Mouse (Mus musculus) embryonic facial prominence, embryonic 14.5 days (tissue): Measurements from ENCODE around the gene H2afx. TPM values are rescaled to one million over a fixed set of nuclear protein-coding genes. Genes with fewer than 3 reads are reported as not detected.
"Not testable (repeated sequence)": the region's sequence is repeated elsewhere in the genome, so short reads cannot be mapped to it uniquely, and the experiment has no call there.

ENCODE experiments used
- ATAC-seq: fragments of 200-750 bp; cut with Nextera tagmentation; 2 replicates; pipeline ENCODE4 v1.8.0; 2017; ENCODE audit warnings: low read depth, moderate number of reproducible peaks, moderate TSS enrichment
- DNase-seq: peaks from one replicate; pipeline ENCODE4 v3.0.0-alpha.2; 2015; ENCODE audit warnings: low spot score
- H3K27ac ChIP-seq: fragments of 300-500 bp; sonication (generic); replicated peaks from 2 replicates; pipeline ENCODE4 v1.5.1; 2014; ENCODE audit warnings: low read depth, mild to moderate bottlenecking, low read length, moderate library complexity
- H3K27me3 ChIP-seq: fragments of 300-500 bp; sonication (generic); replicated peaks from 2 replicates; pipeline ENCODE4 v1.6.1; 2014; ENCODE audit warnings: low read length; ENCODE audit not compliant: control insufficient read depth, insufficient read depth
- H3K36me3 ChIP-seq: fragments of 300-500 bp; sonication (generic); 2 replicates; pipeline ENCODE4 v1.6.1; 2014; ENCODE audit warnings: low read length, mixed read lengths; ENCODE audit not compliant: control insufficient read depth, insufficient read depth
- H3K4me1 ChIP-seq: fragments of 300-500 bp; sonication (generic); 2 replicates; pipeline ENCODE4 v1.6.1; 2014; ENCODE audit warnings: antibody characterized with exemption, low read length; ENCODE audit not compliant: control insufficient read depth, insufficient read depth
- H3K4me2 ChIP-seq: fragments of 300-500 bp; sonication (generic); 2 replicates; pipeline ENCODE4 v1.6.1; 2014; ENCODE audit warnings: low read depth, mild to moderate bottlenecking, low read length, moderate library complexity, mixed read lengths
- H3K4me3 ChIP-seq: fragments of 300-500 bp; sonication (generic); 2 replicates; pipeline ENCODE4 v1.5.1; 2014; ENCODE audit warnings: low read depth, mild to moderate bottlenecking, low read length
- H3K9ac ChIP-seq: fragments of 300-500 bp; sonication (generic); 2 replicates; pipeline ENCODE4 v1.6.1; 2014; ENCODE audit warnings: low read depth, mild to moderate bottlenecking, low read length, moderate library complexity, mixed read lengths
- H3K9me3 ChIP-seq: fragments of 300-500 bp; sonication (generic); 2 replicates; pipeline ENCODE4 v1.6.1; 2016; ENCODE audit warnings: low read length; ENCODE audit not compliant: control insufficient read depth
- WGBS: fragments of 180-500 bp; shearing (Covaris S2); extraction: QIAGEN DNeasy Blood & Tissue Kit; methylation state at CpG from one replicate; pipeline ENCODE4 v1.1.7; 2014; 5-methylcytosine and 5-hydroxymethylcytosine counted together
- polyA plus RNA-seq: library from polyadenylated mRNA; unstranded; fragments of >200 nt; fragmentation: Nextera tagmentation; extraction: Ambion mirVana; gene quantifications from 2 replicates; pipeline ENCODE4 v1.2.1, GENCODE M21; 2014

The H2afx gene
- polyA plus RNA-seq, 1 experiment from 2014 or later, result 202 TPM

GRCm38 (mm10) chr9:44300001-44300400, 34.5 kb upstream of the H2afx start:
- H3K9me3 ChIP-seq, H3K27ac ChIP-seq, H3K27me3 ChIP-seq, ATAC-seq, H3K4me1 ChIP-seq, H3K9ac ChIP-seq, H3K4me3 ChIP-seq, H3K4me2 ChIP-seq, DNase-seq: not testable (repeated sequence)
- WGBS, result 91% methylated on average over 3 of the region's 3 CpGs
- H3K36me3 ChIP-seq, result peaks cover 77% of the 10 kb centered on the region

GRCm38 (mm10) chr9:44305466-44306079, 28.9 kb upstream of the H2afx start, which contains the start of gene Hinfp:
Gene Hinfp, minus strand, starts transcription at chr9:44305671.
- under 1% methylated on average over 35 of the region's 54 CpGs for WGBS
- H3K4me2 ChIP-seq, result peak within 1 kb of the TSS; percentile 77
- DNase-seq (peak; percentile 100), ATAC-seq (peak; percentile 99)
- H3K27me3 ChIP-seq, result no peaks in the 10 kb centered on the region
- H3K4me1 ChIP-seq, result 0 out of 2 replicates have a peak, but pooled peaks cover 3% of the 10 kb centered on the region
- peaks cover 24% of the 10 kb centered on the region for H3K36me3 ChIP-seq
- no peaks in the 10 kb centered on the region for H3K9me3 ChIP-seq
- H3K4me3 ChIP-seq, result peak within 1 kb of the TSS; percentile 67
- H3K9ac ChIP-seq, result peak within 1 kb of the TSS; percentile 79
- H3K27ac ChIP-seq, result peak within 1 kb of the TSS; percentile 59

GRCm38 (mm10) chr9:44306532-44306931, 28.0 kb upstream of the H2afx start:
- DNase-seq, result no peak
- Histone ChIP-seq H3K4me1 (0 out of 2 replicates have a peak, but pooled peaks cover 3% of the 10 kb centered on the region), H3K4me2 (no peak overlapping the region), H3K27me3 (no peaks in the 10 kb centered on the region), H3K9ac (no peak overlapping the region), H3K9me3 (no peaks in the 10 kb centered on the region), H3K27ac (no peak overlapping the region), H3K36me3 (peaks cover 21% of the 10 kb centered on the region), H3K4me3 (no peak overlapping the region)
- 89% methylated on average over 6 of the region's 6 CpGs for WGBS
- no peak for ATAC-seq

DNA sequence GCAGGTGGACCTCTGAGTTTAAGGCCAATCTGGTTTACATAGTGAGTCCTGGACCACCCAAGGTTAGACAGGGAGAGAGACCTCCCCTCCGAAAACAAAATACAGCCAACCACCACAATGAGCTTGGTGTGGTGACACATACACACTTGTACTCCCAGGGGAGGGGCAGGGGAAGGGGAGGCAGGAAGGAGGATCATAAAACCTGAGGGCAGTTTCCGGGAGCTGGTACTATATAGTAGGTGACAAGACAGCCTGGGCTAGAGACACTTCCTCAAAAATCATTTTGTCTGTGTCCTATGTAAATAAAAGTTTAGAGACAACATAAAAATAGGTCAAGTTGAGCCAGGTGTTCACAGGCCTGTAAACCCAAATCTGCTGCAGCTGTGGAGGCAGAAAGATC, 27.2 kb upstream of the H2afx start:
- Histone ChIP-seq H3K4me3 (no peak overlapping the region), H3K36me3 (peaks cover 13% of the 10 kb centered on the region), H3K9ac (no peak overlapping the region), H3K27me3 (no peaks in the 10 kb centered on the region), H3K27ac (no peak overlapping the region), H3K9me3 (no peaks in the 10 kb centered on the region), H3K4me1 (0 out of 2 replicates have a peak, but pooled peaks cover 3% of the 10 kb centered on the region), H3K4me2 (no peak overlapping the region)
- WGBS, result 82% methylated on average over 2 of the region's 2 CpGs
- no peak for DNase-seq
- ATAC-seq, result no peak

DNA sequence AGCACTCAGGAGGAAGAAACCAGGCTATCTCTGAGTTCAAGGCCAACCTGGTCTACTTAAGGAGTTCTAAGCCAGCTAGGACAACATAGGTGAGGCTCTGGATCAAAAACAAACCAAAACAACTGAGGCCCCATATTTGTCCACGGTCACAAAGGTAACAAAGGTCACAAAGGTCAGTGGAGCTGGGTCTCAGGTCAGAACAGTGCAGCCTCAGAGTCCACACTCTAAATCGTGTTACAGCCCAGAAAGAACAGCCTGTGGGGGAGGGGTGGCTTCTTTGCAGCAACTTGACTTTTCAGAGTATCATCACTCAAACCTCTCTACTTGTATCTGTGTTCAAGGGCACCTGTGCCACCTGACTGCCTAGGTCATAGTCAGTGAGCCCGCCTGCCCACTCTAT, 24.7 kb upstream of the H2afx start:
- DNase-seq, result no peak
- no peak overlapping the region for H3K9ac ChIP-seq
- H3K4me2 ChIP-seq, result no peak overlapping the region
- 0 out of 2 replicates have a peak, but pooled peaks cover under 1% of the 10 kb centered on the region for H3K4me1 ChIP-seq
- ATAC-seq, result no peak
- WGBS, result 49% methylated on average over 3 of the region's 3 CpGs
- no peaks in the 10 kb centered on the region for H3K27me3 ChIP-seq
- H3K4me3 ChIP-seq, result no peak overlapping the region
- peaks cover 31% of the 10 kb centered on the region for H3K36me3 ChIP-seq
- H3K9me3 ChIP-seq, result no peaks in the 10 kb centered on the region
- H3K27ac ChIP-seq, result no peak overlapping the region

- no peak for DNase-seq
Observed at GRCm38 (mm10) chr9:44310750-44311135, 23.8 kb upstream of the H2afx start.

GRCm38 (mm10) chr9:44311136-44312134, 23.1 kb upstream of the H2afx start:
- H3K4me2 ChIP-seq, result peak overlapping the region; percentile 26
- H3K36me3 ChIP-seq, result peaks cover 48% of the 10 kb centered on the region
- ATAC-seq (peak; percentile 58; the same call in 1 of the 2 replicates), DNase-seq (peak; percentile 54)
- peak overlapping the region; percentile 40; the same call in 1 of the 2 replicates for H3K9ac ChIP-seq
- no peaks in the 10 kb centered on the region for H3K9me3 ChIP-seq
- 12% methylated on average over 27 of the region's 27 CpGs for WGBS
- no peaks in the 10 kb centered on the region for H3K4me1 ChIP-seq
- no peak overlapping the region for H3K4me3 ChIP-seq
- H3K27ac ChIP-seq, result peak overlapping the region; percentile 48; the same call in 1 of the 2 replicates
- no peaks in the 10 kb centered on the region for H3K27me3 ChIP-seq

More at GRCm38 (mm10) chr9:44310750-44311135, 23.8 kb upstream of the H2afx start:
- no peaks in the 10 kb centered on the region for H3K4me1 ChIP-seq
- no peak for ATAC-seq
- H3K9ac ChIP-seq, result peak overlapping the region; percentile 40; the same call in 1 of the 2 replicates
- H3K9me3 ChIP-seq, result no peaks in the 10 kb centered on the region
- H3K36me3 ChIP-seq, result peaks cover 41% of the 10 kb centered on the region
- peak overlapping the region; percentile 26; the same call in 1 of the 2 replicates for H3K4me2 ChIP-seq
- no peaks in the 10 kb centered on the region for H3K27me3 ChIP-seq
- 26% methylated on average over 10 of the region's 10 CpGs for WGBS
- no peak overlapping the region for H3K4me3 ChIP-seq
- H3K27ac ChIP-seq, result no peak overlapping the region

DNA sequence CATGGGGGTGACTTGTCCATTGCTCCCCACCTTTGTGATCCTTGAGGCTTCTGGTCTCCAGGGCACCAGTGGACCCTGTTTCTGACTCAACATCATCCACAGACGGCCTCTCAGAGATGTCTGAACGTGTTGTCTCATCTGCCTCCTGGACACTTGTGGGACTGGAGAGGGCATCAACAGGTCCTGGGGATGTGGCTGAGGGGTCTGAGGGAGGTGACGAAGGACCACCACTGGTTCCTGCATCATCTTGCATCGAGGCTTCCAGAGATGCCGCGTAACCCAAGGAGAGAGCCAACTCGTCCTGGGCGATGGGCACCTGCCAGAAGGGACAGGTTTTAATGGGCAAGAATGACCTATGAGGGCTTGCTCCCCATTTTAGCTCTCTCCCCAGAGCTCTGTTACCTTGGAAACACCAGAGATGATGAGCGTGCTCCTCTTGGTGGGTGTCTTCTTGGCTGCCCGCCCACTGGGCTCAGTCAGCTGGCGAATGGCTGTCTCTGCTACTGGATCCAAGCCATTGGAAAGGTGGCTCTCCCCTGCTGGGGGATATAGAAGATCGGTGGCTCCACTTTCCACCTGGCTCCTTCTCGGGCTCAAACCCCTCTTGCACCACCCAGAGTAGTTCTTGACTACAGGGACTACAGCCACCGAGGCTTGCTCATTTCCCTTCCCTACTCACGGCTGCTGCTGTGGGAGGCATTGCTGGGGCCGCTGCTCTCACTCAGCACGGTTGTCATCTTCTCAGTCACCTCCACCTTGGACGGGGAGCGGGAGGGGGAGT, 20.8 kb upstream of the H2afx start:
- WGBS, result 76% methylated on average over 19 of the region's 19 CpGs
- H3K27me3 ChIP-seq, result no peaks in the 10 kb centered on the region
- no peak overlapping the region for H3K9ac ChIP-seq
- H3K4me1 ChIP-seq, result peaks cover 4% of the 10 kb centered on the region; the same call in 1 of the 2 replicates
- H3K36me3 ChIP-seq, result peaks cover 52% of the 10 kb centered on the region
- ATAC-seq (no peak), DNase-seq (no peak)
- H3K9me3 ChIP-seq, result no peaks in the 10 kb centered on the region
- no peak overlapping the region for H3K27ac ChIP-seq
- H3K4me2 ChIP-seq, result no peak overlapping the region
- no peak overlapping the region for H3K4me3 ChIP-seq
